Mouse (Mus musculus) forebrain, embryonic 10.5 days (tissue): ENCODE results near the gene Dgkg. TPM values are rescaled to one million over a fixed set of nuclear protein-coding genes. Genes with fewer than 3 reads are reported as not detected.

Experiments used
- DNase-seq: peaks from one replicate; pipeline ENCODE4 v3.0.0-alpha.2; 2017; ENCODE audit warnings: low spot score; ENCODE audit errors: extremely low spot score
- H3K27ac ChIP-seq: fragments of 300-500 bp; sonication (generic); 2 replicates; pipeline ENCODE4 v1.5.1; 2016; ENCODE audit warnings: mild to moderate bottlenecking
- H3K27me3 ChIP-seq: fragments of 300-500 bp; sonication (generic); 2 replicates; pipeline ENCODE4 v1.6.1; 2016; ENCODE audit warnings: mild to moderate bottlenecking; ENCODE audit not compliant: poor library complexity, severe bottlenecking
- H3K36me3 ChIP-seq: fragments of 300-500 bp; sonication (generic); replicated peaks from 2 replicates; pipeline ENCODE4 v1.6.1; 2016; ENCODE audit warnings: mild to moderate bottlenecking, moderate library complexity
- H3K4me1 ChIP-seq: fragments of 300-500 bp; sonication (generic); 2 replicates; pipeline ENCODE4 v1.6.1; 2016
- H3K4me3 ChIP-seq: fragments of 300-500 bp; sonication (generic); 2 replicates; pipeline ENCODE4 v1.5.1; 2016; ENCODE audit warnings: mild to moderate bottlenecking, moderate library complexity
- H3K9me3 ChIP-seq: fragments of 300-500 bp; sonication (generic); 2 replicates; pipeline ENCODE4 v1.6.1; 2016; ENCODE audit warnings: mild to moderate bottlenecking, moderate library complexity
- WGBS: fragments of 180-500 bp; shearing (Covaris S2); methylation state at CpG from one replicate; pipeline ENCODE4 v1.1.7; 2016; 5-methylcytosine and 5-hydroxymethylcytosine counted together
- polyA plus RNA-seq: library from polyadenylated mRNA; unstranded; fragments of >200 nt; fragmentation: Nextera tagmentation; extraction: Ambion mirVana; gene quantifications from 2 replicates; pipeline ENCODE4 v1.2.1, GENCODE M21; 2016

Dgkg gene
- polyA plus RNA-seq, 1 experiment from 2014 or later, result 0.15 TPM

- DNase-seq, result no peak
Observed at GRCm38 (mm10) chr16:22580103-22580502, 76.9 kb downstream of the Dgkg start.

DNA sequence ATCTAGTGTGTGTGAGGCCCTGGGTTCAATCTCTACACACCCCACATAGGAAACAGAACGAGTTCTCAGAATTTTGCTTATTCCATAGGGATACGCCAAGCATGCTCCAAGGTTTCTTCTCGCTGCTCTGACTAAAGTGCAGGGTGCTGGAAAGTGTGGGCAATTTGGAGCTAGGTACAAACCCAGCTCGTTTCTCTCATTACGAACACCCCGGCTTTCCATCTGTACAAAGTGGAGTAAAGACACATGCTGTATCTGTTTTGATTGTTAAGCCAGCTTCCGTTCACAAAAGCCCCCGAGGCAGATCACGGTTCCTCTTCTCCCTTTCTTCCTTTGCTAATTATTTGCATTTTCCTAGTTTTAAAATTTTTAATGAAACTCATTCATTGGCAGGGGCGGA, 78.1 kb downstream of the Dgkg start:
- Histone ChIP-seq H3K4me1 (peaks cover 18% of the 10 kb centered on the region), H3K36me3 (no peaks in the 10 kb centered on the region), H3K9me3 (no peaks in the 10 kb centered on the region), H3K4me3 (no peak overlapping the region), H3K27me3 (peaks cover 15% of the 10 kb centered on the region; the same call in 1 of the 2 replicates), H3K27ac (no peak overlapping the region)
- no peak for DNase-seq
- WGBS, result 86% methylated on average over 10 of the region's 10 CpGs

More at GRCm38 (mm10) chr16:22580103-22580502, 76.9 kb downstream of the Dgkg start:
- Histone ChIP-seq H3K27me3 (peaks cover 3% of the 10 kb centered on the region; the same call in 1 of the 2 replicates), H3K27ac (no peak overlapping the region), H3K36me3 (no peaks in the 10 kb centered on the region), H3K4me3 (no peak overlapping the region), H3K4me1 (peaks cover 18% of the 10 kb centered on the region), H3K9me3 (no peaks in the 10 kb centered on the region)
- WGBS, result 41% methylated on average over 5 of the region's 5 CpGs

DNA sequence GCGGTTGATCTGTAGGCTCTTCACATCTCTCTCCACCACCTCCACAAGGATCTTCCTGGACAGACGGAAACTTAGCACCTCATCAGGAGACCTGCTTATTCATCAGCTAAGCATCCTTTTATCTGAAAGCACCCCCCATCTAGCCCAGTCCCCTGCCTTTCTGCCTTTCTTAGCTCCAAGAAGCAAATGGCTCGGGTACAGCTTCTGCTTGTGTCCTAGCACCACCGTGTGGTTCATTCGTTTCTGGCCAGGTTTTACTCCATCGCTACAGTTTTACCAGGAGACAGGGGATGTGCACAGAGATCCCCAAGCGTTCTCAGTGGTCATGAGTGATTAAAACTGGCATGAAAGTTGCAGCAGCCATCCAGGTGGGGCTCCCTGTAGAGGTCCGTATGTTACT, 79.4 kb downstream of the Dgkg start:
- Histone ChIP-seq H3K27me3 (peaks cover 24% of the 10 kb centered on the region), H3K4me1 (peaks cover 12% of the 10 kb centered on the region), H3K27ac (no peak overlapping the region), H3K36me3 (no peaks in the 10 kb centered on the region), H3K9me3 (no peaks in the 10 kb centered on the region), H3K4me3 (no peak overlapping the region)
- 60% methylated on average over 8 of the region's 8 CpGs for WGBS
- DNase-seq, result no peak

GRCm38 (mm10) chr16:22574164-22574563, 82.9 kb downstream of the Dgkg start:
- H3K27ac ChIP-seq, result no peak overlapping the region
- H3K36me3 ChIP-seq, result no peaks in the 10 kb centered on the region
- H3K27me3 ChIP-seq, result peaks cover 38% of the 10 kb centered on the region
- no peaks in the 10 kb centered on the region for H3K9me3 ChIP-seq
- DNase-seq, result no peak
- H3K4me3 ChIP-seq, result no peak overlapping the region
- peaks cover 7% of the 10 kb centered on the region; the same call in 1 of the 2 replicates for H3K4me1 ChIP-seq
- 76% methylated on average over 7 of the region's 7 CpGs for WGBS

- peak overlapping the region; percentile 15; the same call in 1 of the 2 replicates for H3K27ac ChIP-seq
Observed at GRCm38 (mm10) chr16:22572641-22573341, 84.2 kb downstream of the Dgkg start.

DNA sequence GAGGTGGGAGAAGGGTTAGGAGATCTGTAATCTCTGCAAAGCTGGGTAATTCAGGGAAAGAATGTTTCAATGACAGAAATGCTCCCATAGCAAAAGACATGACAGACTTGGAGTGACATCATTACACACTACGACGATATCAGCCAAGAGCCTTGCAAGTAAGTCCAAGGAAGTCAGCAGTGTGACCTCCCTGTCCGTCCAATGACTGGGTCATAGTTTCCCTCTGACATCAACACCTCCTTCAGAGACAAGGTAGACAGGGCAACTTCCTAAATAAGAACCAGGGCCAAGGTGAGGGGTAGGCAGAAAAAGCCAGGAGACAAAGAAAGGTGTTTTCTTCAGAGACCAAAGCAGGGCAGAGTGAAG, 92.1 kb downstream of the Dgkg start:
- H3K36me3 ChIP-seq, result no peaks in the 10 kb centered on the region
- H3K9me3 ChIP-seq, result no peaks in the 10 kb centered on the region
- 86% methylated on average over 3 of the region's 3 CpGs for WGBS
- no peak overlapping the region for H3K4me3 ChIP-seq
- DNase-seq, result no peak
- no peak overlapping the region for H3K27ac ChIP-seq
- peaks cover 10% of the 10 kb centered on the region; the same call in 1 of the 2 replicates for H3K27me3 ChIP-seq
- no peaks in the 10 kb centered on the region for H3K4me1 ChIP-seq

More at GRCm38 (mm10) chr16:22572641-22573341, 84.2 kb downstream of the Dgkg start:
- Histone ChIP-seq H3K9me3 (no peaks in the 10 kb centered on the region), H3K4me1 (peaks cover 7% of the 10 kb centered on the region; the same call in 1 of the 2 replicates), H3K4me3 (no peak overlapping the region), H3K27me3 (peaks cover 38% of the 10 kb centered on the region), H3K36me3 (no peaks in the 10 kb centered on the region)
- WGBS, result 31% methylated on average over 21 of the region's 21 CpGs
- DNase-seq, result no peak

DNA sequence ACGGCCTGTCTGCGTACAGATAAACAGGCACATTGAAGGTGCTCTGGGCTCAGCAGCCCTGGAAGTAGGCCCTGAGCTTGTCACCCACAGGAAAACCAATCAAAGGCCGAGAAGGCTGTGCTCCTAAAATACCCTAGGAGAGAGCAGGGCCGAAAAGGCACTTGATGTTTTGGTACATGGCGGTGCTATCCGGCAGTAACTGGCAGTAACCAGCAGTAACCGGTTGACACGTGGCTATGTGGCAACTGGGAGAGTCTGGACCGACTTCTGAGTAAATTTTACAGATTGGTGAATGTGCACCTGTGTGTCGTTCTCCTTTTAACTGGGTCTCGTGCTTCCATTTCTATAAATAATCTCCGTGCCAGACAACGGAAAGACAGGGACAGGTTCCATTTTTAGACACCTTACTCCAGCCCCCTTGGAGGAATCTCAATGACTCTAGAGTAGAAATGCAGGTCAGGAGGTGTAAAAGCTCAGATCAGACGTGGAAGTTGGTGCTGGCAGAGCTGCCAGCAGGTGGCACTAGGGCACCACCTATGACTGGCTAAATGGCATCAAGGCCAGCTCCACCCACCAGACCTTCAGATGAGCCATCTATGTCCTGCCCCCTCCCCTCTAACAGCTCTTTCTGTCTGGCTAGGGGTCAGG, 92.6 kb downstream of the Dgkg start:
- no peaks in the 10 kb centered on the region for H3K36me3 ChIP-seq
- 63% methylated on average over 14 of the region's 14 CpGs for WGBS
- no peaks in the 10 kb centered on the region for H3K9me3 ChIP-seq
- H3K4me3 ChIP-seq, result no peak overlapping the region
- no peak overlapping the region for H3K27ac ChIP-seq
- DNase-seq, result peak; percentile 52
- H3K27me3 ChIP-seq, result peaks cover 15% of the 10 kb centered on the region; the same call in 1 of the 2 replicates
- H3K4me1 ChIP-seq, result no peaks in the 10 kb centered on the region

GRCm38 (mm10) chr16:22563594-22563993, 93.4 kb downstream of the Dgkg start:
- H3K4me3 ChIP-seq, result no peak overlapping the region
- no peaks in the 10 kb centered on the region for H3K9me3 ChIP-seq
- H3K27ac ChIP-seq, result no peak overlapping the region
- H3K27me3 ChIP-seq, result peaks cover 22% of the 10 kb centered on the region; the same call in 1 of the 2 replicates
- DNase-seq, result no peak
- no peaks in the 10 kb centered on the region for H3K36me3 ChIP-seq
- no peaks in the 10 kb centered on the region for H3K4me1 ChIP-seq

GRCm38 (mm10) chr16:22554996-22555395, 102.0 kb downstream of the Dgkg start:
- Histone ChIP-seq H3K4me3 (no peak overlapping the region), H3K27me3 (peaks cover 73% of the 10 kb centered on the region), H3K4me1 (peaks cover 21% of the 10 kb centered on the region), H3K36me3 (no peaks in the 10 kb centered on the region), H3K9me3 (no peaks in the 10 kb centered on the region), H3K27ac (no peak overlapping the region)
- WGBS, result 32% methylated on average over 2 of the region's 2 CpGs
- no peak for DNase-seq

GRCm38 (mm10) chr16:22552351-22552750, 104.7 kb downstream of the Dgkg start:
- 66% methylated on average over 9 of the region's 9 CpGs for WGBS
- Histone ChIP-seq H3K27me3 (peaks cover 71% of the 10 kb centered on the region), H3K4me1 (peaks cover 33% of the 10 kb centered on the region), H3K4me3 (no peak overlapping the region), H3K9me3 (no peaks in the 10 kb centered on the region), H3K27ac (no peak overlapping the region), H3K36me3 (no peaks in the 10 kb centered on the region)
- no peak for DNase-seq

GRCm38 (mm10) chr16:22551231-22552000, 105.6 kb downstream of the Dgkg start:
- no peak for DNase-seq
- Histone ChIP-seq H3K9me3 (no peaks in the 10 kb centered on the region), H3K27ac (no peak overlapping the region), H3K27me3 (peaks cover 79% of the 10 kb centered on the region), H3K4me1 (peaks cover 33% of the 10 kb centered on the region), H3K4me3 (no peak overlapping the region), H3K36me3 (no peaks in the 10 kb centered on the region)
- 16% methylated on average over 11 of the region's 11 CpGs for WGBS

- Histone ChIP-seq H3K4me1 (peaks cover 46% of the 10 kb centered on the region), H3K9me3 (no peaks in the 10 kb centered on the region), H3K27ac (no peak overlapping the region), H3K4me3 (no peak overlapping the region), H3K36me3 (no peaks in the 10 kb centered on the region), H3K27me3 (peaks cover 71% of the 10 kb centered on the region)
- DNase-seq, result no peak
- WGBS, result 81% methylated on average over 5 of the region's 5 CpGs
Observed at GRCm38 (mm10) chr16:22549346-22549745, 107.7 kb downstream of the Dgkg start.
